Mouse (Mus musculus): Measurements from ENCODE around the gene Cacnb3. TPM values are rescaled to one million over a fixed set of nuclear protein-coding genes. Genes with fewer than 3 reads are reported as not detected.

Gene Cacnb3
- polyA plus RNA-seq, 1 experiment from 2014 or later = 8.5 TPM

DNA sequence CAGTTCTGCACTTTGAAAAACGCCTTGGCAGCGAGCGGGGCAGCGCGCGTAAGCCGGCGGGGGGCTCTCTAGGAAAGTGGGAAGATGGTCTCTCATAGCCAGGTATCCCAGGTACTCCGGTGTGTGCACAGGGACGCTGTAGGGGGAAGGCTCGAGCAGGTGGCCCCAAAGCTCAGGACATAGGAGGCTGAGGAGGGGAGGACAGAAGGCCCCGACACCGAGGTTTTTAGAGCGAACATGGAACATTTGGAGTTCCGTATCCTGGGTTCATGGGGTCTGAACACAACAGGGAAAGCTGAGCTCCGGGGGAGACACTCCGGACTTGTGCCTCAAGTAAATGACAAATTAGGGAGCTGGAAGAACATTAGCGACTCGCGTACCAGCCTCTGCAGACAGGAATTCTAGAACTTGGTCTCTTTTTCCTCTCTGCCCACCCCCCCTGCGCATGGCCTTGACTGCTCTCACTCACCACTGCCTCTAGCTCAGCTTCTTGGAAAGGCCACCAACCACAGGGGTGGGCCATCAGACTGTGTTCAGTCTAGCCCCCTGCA, 4.7 kb downstream of the Cacnb3 start:
- no peak for DNase-seq (ENCODE audit: low spot score)

GRCm38 (mm10) chr15:98636517-98636916, 5.9 kb downstream of the Cacnb3 start:
- no peak for DNase-seq (ENCODE audit: low spot score)

DNA sequence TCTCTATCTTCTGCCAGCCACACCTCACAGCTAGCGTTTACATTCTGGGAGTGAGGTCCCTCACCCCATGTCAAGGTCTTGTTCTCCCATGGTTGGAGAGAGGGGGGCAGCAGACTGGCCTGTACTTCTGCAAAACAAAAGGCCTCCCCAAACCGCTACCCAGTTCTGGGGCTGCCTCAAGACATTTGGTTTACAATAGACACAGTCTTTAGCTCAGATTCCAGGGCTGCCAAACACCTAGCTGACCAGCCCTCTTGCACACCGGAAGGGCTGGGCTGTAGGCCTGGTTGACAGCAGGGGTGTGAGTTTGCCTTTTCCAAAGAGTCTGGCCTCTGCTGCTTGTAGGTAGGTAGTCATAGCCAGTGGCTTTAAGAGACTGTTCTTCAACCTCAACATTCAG, 6.5 kb downstream of the Cacnb3 start:
- DNase-seq (ENCODE audit: low spot score) = no peak

- DNase-seq (ENCODE audit: low spot score) = no peak
Measured at GRCm38 (mm10) chr15:98640157-98640556, 9.5 kb downstream of the Cacnb3 start.

- no peak for DNase-seq (ENCODE audit: low spot score)
Measured at GRCm38 (mm10) chr15:98644406-98644805, 13.8 kb downstream of the Cacnb3 start.

- no peak for DNase-seq (ENCODE audit: low spot score)
Measured at GRCm38 (mm10) chr15:98645057-98646026, 14.7 kb downstream of the Cacnb3 start.

DNA sequence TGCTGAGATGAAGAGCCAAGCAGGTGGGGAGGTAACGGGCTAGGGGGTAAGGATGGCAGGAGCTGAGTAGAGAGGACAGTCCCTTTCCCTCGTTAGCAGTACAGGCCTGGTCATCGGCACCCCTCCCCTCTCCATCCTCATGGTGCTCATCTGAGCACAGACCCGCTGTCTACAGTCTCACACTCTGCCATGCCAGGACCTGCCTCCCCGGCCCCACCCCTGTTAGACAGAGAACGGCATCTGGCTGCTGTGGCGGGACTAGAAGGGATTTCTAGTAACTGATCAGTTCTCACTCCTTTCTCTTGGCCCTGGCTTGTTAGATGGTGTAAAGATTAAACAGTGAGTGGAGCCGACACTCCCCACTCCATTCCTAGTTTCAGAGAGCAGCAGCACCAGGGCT, 16.1 kb downstream of the Cacnb3 start:
- no peak for DNase-seq (ENCODE audit: low spot score)

DNA sequence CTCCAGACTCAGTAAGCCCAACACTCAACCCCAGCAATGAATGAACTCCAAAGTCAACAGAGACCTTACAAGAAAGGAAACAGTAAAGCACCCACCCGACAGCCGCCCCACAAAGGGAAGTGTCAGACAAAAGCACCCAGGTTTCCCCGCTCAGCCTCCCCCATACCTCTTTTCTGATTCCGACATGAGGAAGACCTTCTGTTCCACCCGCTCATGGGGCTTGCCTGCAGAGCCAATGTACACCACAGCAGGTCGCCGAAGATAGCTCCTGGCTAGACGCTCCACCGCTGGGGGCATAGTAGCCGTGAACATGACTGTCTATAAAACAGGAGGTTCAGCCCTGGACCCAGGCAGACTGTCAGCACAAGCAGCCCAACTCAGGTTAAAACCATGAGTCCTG, 16.7 kb downstream of the Cacnb3 start:
- no peak for DNase-seq (ENCODE audit: low spot score)

DNA sequence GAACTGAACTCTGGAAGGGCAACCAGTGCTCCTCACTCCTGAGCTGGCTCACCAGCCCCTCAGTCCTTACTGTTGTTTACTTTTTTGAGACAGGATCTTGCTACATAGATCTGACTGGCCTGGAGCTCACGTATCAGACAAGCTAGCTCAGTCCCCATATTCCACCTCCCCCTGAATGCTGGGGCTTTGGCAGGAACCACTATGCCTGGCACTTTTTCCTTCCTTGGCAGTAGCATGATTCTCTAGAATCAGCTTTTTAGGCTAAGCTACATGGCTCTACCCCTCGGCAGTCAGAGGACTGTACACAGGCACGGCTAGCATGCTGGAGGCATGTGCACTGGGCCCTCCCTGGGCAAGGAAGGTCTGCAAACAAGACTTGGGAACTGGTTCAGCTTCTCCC, 17.4 kb downstream of the Cacnb3 start:
- no peak for DNase-seq (ENCODE audit: low spot score)

DNA sequence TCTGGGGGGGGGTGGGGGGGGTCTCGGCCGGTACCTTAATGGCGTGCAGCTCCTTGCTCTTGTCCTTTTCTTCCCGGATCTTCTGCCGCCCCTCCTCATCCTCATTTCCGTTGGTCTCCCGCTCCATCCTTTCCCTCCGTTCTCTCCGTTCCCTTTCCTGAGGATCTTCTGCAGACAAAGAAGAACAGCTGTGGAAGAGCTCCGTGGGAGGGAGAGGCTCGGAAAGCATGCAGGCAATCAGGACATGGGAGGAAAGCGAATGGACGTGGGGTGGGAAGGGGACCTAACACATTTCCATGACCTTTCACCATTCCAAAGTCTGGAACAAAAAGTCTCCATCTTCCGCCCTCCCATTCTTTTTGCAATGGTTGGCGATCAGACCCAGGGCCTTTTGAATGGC, 20.8 kb downstream of the Cacnb3 start:
- no peak for DNase-seq (ENCODE audit: low spot score)

DNA sequence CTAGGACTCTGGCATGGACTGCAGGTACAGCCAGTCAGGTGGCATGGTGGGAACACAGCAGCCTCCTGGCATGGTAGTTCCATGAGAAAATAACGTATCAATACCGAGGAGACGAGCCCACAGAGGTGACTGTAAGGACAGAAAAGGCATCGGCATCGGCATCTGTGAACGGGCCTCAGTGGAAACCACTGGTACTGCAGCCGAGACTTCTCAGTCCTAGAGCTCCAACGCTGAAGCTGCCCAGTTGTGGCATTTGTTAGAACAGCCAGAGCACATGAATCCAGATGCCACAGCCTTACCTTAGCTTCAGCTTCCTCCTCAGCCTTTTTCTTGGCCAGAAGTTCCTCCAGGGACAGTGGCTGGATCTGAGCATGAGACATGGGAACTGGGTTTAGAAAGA, 21.5 kb downstream of the Cacnb3 start:
- DNase-seq (ENCODE audit: low spot score) = no peak

DNA sequence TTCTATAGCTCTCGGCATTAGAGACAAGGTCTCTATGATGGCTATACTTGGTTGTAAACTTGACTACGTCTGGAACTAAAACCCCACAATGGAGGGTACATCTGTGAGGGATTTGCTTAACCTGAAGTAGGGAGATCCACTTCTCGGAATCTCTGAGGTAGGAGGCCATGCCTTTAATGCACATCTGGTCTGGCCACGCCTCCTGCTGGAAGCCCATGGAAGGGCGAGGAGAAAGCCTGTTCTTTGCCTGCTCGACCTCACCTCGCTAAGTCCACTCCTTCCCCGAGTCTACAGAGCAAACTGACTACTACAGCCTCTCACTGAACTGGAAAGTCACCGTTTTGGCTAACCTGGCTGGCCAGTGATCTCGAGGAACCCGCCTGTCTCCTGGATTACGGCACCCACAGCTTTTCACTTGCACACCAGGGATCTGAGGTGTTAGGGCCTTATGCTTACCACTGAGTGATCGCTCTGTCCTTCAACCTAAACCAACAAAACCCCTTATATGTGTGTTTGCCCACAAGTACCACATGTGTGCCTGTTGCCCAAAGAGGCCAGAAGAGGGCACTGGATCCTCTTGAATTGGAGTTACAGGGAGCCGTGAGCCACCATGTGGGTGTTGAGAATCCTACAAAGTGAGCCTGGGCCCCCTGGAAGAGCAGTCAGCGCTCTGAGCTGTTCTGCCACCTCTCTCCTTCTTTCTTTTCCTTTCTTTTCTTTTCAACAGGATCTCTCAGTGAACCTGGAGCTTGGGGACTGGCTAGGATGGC, 26.5 kb downstream of the Cacnb3 start:
- no peak for DNase-seq (ENCODE audit: low spot score)

DNA sequence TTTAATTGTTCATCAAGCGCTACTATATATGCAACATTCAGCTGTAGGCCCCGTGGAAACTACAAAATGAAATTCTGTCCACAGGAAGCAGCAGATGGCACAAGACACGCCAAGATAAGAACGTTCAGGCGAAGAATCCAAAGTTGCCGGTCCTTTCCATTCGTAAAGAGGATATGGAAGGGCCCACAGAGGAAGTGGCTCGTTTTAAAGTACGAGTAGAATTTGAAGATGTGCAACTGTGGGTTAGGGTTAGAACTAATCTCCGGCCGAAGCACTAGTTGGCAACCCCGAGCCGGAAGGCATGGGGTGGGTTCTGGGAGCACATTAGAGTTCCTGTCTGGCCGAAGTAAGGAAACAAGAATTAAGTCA, 31.5 kb downstream of the Cacnb3 start:
- DNase-seq (ENCODE audit: low spot score) = peak; percentile 61

DNA sequence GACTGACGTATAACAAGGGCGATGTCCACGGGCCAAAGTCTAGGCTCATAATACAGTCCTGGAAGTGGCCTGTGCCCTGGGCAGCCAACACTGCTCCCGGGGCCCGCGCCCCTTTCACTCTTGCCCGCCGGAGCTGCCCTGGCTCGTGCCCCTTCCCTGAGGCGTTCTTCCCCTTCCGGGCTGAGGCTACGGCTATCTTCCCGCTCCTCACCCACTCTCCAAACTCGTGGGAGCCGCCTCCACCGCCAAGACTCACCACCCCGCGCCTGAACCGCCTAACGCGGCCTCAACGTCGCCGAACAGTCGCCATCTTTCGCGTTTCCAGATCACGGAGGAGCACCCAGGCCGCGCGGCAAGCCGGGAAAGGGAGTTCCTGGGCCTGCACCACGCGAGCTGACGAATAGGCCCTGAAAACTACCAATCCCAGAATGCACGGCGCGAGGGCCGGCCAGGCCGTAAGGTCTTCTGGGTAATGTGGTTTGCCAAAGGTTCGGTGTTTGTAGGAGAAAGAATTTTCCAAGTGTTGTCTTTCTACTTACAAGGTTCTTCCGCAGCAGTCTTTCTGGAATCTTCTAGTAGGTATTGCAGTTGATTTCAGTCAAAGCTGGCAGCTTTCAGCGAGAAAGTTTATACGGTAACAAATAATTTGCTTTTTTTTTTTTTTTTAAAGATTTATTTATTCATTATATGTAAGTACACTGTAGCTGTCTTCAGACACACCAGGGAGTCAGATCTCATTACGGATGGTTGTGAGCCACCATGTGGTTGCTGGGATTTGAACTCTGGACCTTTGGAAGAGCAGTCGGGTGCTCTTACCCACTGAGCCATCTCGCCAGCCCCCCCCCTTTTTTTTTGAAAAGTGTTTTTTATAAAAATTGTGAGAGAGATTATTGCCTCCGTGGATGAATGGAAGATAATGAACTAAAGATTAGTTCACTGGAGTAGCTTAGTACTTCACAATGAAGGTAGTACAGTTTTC, 32.2 kb downstream of the Cacnb3 start, which contains the start of gene Ddx23:
Ddx23 (minus strand) TSS at position 328 of the 979 bp plus-strand sequence.
- DNase-seq (ENCODE audit: low spot score) = peak; percentile 95

DNA sequence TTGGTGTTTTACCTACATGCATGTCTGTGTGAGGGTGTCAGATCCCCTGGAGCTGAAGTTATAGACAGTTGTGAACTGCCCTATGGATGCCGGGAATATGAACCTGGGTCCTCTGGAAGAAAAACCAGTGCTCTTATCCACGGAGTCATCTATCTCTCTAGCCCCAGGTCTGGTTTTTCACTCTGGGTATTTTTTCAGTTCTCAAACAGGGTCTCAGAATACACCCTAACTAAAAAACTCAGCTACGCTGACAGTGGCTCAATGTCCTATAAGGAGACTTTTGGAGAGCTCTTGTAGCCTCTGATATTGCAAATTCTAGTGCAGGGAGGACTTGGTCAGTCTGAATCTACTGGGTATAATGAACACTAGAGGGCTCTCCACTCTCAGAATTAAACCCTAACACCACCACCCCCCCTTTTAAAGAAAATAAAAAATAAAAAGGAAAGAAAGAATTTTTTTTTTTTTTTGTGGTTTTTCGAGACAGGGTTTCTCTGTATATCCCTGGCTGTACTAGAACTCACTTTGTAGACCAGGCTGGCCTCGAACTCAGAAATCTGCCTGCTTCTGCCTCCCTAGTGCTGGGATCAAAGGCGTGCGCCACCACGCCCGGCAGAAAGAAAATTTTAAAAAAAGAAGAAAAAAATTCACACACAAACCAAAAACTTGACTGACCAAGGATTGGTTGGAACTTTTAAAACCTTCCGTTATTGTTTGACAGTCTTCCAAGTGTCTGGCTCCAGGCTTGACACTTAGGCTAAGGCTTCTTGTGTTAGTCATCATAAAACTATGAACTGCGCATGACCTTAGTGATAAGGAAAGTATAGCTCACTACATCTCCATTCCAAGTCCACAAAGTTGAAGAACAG, 33.6 kb downstream of the Cacnb3 start:
- DNase-seq (ENCODE audit: low spot score) = peak; percentile 23

DNA sequence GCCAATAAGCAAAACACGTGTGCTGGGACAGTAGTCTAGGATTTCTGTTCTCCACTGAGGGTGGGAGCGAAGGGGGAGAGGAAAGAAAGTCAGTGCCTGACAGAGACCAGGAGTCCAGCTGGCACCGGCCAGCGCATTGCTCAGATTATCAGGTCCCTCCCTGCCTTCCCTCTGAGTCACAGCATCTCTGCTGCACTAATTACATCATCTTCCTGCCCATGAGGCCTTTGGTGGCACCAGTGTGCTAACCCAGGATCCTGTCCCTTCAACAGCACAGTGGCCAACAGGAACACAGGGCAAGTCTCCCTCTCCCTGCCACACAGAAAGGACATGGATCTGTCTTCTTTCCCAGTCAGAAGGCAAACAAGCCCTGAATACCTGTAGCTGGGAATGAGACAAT, 42.0 kb downstream of the Cacnb3 start:
- no peak for DNase-seq (ENCODE audit: low spot score)

- DNase-seq (ENCODE audit: low spot score) = no peak
Measured at GRCm38 (mm10) chr15:98673732-98674131, 43.1 kb downstream of the Cacnb3 start.

DNA sequence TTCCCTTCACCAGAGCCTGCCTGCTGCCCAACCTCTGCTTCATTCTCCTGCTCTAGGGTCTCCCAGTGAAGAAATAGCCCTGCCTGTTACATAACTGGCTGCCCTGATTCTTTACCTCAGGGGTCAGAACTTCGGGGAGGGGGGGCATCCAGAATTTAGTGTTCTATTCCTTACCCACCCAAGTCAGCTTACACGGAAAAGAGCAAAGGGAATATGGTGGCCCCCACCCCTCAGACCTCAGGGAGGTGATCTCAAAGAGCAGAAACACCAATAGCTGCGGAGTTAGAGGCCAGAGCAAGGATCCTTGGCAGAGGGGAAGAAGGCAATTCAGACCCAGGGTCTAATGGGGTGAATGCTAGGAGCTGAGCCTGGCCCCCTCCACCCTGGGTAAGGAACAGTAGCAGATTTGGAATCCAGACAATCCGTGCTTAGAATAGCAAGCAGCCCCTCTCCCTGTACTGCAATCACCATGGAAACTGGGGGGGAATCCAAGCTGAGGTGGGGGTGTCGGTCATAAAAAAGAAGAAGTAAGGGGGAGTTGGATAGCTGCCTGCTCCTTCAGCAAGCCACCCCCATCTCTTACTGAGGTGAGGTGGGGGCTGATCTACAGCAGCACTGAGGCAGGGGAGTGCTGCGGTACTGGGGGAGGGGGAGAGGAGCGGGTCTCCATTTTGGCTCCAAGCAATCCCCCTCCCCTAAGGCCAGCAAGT, 43.8 kb downstream of the Cacnb3 start:
- no peak for DNase-seq (ENCODE audit: low spot score)

DNA sequence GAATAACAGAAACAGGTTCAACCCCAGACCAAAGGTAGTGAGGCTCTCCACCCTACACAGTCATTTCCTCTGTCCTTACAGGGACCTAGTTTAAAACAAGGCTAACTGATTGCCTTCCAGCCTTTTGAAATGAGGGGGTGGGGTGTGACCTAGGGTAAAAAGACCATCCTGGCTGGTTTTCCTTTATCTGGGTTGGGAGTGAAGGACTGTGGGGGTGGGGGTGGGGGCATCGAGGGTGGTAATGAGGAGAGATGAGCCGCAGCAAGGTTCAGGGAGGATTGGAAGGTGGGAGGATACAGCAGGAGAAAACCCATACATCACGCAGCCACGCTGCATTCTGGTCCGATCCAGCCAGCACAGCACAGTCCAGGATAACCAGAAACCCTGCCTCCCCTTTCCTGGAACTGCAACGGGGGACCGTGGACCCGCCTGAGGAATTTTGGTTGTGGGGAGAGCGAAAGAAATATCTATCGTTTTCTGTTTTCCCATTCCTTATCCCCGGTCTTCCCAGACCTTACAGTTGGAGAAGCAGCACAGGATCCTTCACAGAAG, 44.4 kb downstream of the Cacnb3 start:
- DNase-seq (ENCODE audit: low spot score) = no peak
